Mouse (Mus musculus): ENCODE measurements around the gene Ano10.

GRCm38 (mm10) chr9:122316562-122316961 is 22.3 kb upstream of the Ano10 start:
- TF ChIP-seq CTCF (IDR thresholded peaks at IDR 0.05; ENCODE audit: borderline replicate concordance, insufficient read depth, low read length): no peak
- TF ChIP-seq POLR2A (IDR thresholded peaks at IDR 0.05; ENCODE audit: low read depth, low read length): no peak

All from embryonic fibroblast, embryonic 13.5 days (primary cell).